Mouse (Mus musculus) layer of hippocampus, adult 9-10 months (tissue): ENCODE data around the gene Cyp4f16.
"Not testable (repeated sequence)": the region's sequence is repeated elsewhere in the genome, so short reads cannot be mapped to it uniquely, and the experiment has no call there.

Experiments used
- DNase-seq: peaks from one replicate; pipeline ENCODE4 v3.0.0; 2022; ENCODE audit warnings: low spot score

Gene Cyp4f16

DNA sequence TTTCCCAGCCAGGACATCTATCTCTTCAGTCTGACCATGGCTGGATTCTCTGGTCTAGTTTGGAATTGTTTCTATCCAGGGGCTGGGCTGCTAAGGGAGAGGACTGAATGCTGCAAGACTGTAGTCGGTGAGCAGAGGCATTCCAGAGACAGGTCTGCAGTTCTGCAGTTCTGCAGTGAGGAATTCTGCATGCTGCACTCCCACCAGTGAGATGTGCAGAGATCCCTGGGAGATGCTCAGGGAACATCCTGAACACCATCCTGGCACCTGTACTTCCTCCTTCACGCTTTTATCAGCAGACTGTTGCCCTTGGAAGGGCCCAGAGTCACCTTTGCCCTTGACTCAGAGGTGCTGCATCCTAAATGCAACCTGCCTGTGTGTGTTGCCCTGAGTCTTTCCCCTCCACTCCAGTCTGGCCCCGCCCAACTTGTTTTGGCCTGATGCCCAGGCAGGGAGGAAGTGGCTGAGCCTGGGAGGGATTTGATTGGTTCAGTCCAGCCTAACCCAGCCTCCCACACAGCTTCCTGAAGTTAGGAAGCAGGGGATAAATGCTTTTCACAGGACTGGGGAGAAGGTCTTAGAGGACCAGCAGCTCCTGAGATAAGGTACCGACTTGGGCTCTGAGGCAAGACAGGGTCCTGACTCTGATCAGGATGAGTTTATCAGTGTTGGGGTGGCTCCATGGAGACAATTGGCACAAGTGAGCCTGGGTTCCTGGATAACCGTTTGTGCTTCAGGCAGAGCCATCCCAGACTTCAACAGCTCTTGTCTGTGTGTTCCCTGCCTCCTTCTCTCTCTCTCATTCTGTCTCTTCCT, at the start of gene Cyp4f16:
Gene Cyp4f16, plus strand, starts transcription at position 508 of the 816 bp plus-strand sequence.
- DNase-seq, result peak; percentile 40

DNA sequence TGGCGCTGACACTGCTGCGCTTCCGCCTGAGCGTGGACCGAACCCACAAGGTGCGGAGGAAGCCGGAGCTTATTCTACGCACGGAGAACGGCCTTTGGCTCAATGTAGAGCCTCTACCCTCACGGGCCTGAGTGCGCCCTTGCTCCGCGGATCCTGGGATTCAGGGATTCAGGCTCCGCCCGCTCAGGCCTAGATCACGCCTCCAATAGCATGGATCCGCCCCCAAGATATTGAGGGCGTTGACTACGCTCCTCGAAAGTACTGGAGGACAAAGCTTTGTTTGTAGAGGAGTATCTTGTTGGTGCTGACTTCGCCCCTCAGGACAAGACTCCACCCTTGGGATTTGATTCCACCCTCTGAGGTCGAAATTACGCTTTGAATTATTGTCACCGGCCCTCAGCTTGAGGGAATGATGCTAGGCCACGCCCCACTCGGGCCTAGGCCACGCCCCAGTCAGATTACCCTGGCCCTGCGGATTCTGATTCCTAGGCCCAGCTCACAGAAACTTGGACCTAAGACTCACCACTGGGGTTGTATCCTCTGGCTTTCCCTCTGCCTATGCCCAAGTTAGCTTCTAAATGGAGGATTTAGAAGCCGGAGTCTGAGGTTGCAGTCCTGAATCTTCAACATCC, 43.9 kb upstream of the Cyp4f16 start:
- no peak for DNase-seq

DNA sequence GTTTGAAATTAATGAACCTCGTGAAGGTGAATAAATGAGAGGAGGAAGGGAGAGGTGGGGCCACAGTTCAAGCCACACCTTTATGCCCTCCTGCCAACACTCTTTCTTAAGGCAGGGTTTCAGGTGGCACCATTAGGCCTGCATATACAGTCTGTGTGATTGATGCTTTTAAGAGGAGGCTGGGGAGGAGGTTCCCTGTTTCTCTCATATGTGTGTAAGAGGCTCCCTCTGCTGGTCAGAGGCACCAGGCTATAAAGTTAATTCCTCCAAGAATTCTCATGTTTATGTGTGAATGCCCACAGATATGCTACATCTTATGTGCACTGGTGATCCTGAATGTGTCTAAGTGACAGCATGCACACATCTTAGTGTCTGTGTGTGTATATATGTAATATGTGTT, 41.8 kb upstream of the Cyp4f16 start:
- DNase-seq, result peak; percentile 72

DNA sequence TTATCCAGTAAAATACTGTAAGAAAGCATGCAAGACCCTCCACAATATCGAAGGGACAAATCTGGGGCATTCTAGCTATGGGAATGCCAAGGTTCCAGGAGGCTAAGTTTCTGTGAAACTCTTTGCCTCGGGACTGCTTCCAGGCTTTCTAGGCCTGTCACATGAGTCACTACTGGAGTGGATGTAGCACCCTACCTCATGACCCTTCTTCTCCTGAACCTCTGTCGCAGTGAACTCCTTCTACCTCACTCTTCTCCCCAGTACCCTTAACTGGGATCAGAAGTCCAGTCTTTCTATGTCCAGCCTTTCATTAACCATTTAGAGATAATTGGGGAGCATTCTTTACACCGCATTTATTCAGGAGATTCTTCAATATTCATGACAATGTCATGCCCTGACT, 35.8 kb upstream of the Cyp4f16 start:
- DNase-seq, result not testable (repeated sequence)

- no peak for DNase-seq
Observed at GRCm38 (mm10) chr17:32501051-32501450, 35.3 kb upstream of the Cyp4f16 start.

DNA sequence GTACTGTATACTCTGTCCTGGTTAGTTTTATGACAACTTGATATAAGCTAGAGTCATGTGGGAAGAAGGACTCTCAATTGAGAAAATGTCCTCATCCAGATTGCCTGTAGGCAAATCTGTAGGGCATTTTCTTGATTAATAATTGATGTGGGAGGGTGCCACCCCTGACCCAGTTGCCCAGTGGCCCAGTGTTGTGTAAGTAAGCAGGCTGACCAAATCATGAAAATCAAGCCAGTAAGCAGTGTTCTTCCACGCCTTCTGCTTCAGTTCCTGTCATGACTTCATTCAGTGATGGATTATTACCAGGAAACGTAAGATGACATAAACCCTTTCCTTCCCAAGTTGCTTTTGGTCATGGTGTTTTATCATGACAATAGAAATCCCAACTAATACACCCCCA, 33.2 kb upstream of the Cyp4f16 start:
- DNase-seq, result no peak

DNA sequence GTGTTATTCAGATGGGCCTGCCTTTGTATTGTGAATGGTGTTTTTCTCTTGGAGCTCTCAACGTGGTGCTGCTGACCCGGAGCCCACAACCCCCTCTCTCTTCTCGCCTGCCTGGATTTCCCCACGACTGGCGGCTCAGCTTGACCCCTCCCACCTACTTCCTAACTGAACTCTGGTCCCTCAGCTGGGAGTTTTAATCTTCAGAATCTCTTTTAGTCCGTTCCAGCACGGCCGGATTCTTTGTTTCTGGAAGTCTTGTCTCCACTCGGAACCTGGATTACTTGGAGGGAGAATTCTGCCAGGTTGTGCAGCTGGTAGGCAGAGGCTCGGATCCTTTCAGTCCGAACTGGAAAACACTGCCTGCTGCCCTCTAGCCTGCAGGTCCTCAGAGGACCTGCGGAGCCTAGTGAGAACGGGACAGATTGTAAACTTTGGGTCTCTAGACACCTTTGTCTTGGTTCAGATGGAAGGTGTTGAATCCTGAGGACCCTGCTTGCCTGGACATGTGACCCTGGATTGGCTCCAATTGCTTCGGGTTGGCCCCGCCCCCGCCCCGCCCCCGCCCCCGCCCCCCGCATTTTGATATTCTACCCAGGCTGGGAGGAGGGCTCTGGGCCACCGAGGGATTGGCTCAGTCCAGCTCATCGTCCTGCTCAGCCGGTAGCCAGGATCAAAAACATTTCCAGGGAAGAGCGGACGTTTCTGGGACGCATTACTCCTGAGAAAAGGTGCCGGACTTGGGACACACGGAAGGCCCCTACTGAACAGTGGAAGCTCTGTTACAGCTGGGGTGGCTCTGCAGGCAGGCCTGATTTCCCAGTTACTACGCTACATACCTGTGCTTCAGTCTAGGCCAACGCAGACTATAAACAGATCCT, 30.3 kb upstream of the Cyp4f16 start, which contains the start of gene Cyp4f17:
Gene Cyp4f17, plus strand, starts transcription at position 200 of the 878 bp plus-strand sequence.
- no peak for DNase-seq

DNA sequence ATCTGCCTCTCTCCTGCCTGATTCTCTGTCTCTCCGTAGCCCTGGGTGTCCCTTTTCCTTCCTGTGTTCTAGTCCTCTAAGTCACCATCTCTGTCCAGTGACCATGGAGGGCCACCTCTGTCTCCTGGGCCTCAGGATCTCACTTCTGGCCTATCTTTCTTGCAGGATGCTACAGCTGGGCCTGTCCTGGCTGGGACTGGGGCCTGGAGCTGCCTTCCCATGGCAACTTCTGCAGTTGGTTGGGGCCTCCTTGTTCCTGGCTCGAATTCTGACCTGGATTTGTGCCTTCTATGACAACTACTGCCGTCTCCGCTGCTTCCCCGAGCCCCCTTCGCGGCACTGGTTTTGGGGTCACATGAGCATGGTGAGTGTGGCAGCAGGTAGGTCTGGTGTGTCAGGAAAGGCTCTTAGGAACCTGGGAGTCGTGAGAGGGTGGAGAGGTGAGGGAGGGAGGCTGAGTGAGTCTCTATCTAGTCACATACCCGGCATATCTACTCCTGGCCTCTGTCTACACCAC, 29.6 kb upstream of the Cyp4f16 start:
- no peak for DNase-seq

DNA sequence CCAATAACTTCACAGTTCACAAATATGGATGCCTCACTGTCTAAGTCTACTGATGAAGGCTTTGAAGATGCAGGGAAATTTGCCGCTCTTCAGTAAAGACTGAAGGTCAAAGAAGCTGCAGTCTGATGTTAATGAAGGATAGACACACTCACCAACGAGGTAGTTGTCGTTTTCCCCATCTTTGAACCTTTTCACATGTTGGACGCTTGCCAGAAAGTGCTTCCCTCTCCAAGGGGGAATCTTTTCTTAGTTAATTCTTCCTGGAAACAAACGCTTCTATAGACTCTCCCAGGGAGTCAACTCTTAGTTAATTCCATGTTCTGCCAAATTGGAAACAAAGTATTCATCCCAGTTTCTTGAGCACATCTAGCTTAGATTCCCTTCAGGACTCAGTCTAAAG, 20.2 kb upstream of the Cyp4f16 start:
- no peak for DNase-seq

DNA sequence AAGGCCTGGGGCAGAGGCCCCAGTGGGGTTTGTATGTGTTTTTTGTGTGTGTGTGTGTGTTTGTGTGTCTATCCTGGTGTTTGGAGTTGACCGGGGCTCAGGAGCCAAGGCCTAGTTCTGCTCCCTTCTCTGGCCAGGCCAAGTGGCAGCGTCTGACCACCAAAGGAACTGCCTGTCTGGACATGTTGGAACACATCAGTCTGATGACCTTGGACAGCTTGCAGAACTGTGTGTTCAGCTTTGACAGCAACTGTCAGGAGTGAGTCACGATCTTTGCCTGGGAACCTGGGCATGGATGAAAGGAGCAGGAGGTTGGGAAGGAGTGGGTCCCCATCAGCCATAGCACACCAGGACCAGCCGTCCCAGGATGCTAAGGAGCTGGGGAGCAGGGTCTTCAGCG, 14.4 kb upstream of the Cyp4f16 start:
- no peak for DNase-seq

GRCm38 (mm10) chr17:32522386-32522785, 14.0 kb upstream of the Cyp4f16 start:
- DNase-seq, result no peak

- no peak for DNase-seq
Observed at GRCm38 (mm10) chr17:32522816-32523215, 13.5 kb upstream of the Cyp4f16 start.

GRCm38 (mm10) chr17:32523895-32524294, 12.5 kb upstream of the Cyp4f16 start:
- DNase-seq, result no peak

DNA sequence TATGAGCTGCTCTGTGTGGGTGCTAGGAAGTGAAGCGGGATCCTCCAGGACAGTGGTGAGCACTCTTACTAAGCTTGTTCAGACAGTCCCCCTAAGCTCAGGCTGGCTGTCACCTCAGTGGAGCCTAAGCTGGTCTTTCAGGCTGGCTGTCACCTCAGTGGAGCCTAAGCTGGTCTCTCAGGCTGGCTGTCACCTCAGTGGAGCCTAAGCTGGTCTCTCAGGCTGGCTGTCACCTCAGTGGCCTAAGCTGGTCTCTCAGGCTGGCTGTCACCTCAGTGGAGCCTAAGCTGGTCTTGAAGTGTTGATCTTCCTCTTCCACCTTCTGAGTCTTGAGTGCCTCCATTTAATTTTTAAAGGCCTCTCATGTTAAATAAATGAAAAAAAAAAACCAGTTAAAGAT, 10.0 kb upstream of the Cyp4f16 start:
- not testable (repeated sequence) for DNase-seq

DNA sequence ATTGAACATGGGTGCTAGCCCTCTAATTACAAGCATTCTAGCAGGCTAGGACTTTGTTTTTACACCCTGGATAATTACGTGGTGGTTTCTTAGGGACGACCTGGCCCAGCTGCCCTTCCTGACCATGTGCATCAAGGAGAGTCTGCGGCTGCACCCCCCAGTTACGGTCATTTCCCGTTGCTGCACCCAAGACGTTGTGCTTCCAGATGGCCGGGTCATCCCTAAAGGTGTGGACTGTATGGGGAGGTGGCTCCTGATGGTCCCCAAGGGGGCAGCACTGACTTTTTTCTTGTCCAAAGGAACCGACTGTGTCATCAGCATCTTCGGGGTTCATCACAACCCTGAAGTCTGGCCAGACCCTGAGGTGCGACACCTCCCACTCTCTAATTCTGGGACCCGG, 8.6 kb upstream of the Cyp4f16 start:
- no peak for DNase-seq

DNA sequence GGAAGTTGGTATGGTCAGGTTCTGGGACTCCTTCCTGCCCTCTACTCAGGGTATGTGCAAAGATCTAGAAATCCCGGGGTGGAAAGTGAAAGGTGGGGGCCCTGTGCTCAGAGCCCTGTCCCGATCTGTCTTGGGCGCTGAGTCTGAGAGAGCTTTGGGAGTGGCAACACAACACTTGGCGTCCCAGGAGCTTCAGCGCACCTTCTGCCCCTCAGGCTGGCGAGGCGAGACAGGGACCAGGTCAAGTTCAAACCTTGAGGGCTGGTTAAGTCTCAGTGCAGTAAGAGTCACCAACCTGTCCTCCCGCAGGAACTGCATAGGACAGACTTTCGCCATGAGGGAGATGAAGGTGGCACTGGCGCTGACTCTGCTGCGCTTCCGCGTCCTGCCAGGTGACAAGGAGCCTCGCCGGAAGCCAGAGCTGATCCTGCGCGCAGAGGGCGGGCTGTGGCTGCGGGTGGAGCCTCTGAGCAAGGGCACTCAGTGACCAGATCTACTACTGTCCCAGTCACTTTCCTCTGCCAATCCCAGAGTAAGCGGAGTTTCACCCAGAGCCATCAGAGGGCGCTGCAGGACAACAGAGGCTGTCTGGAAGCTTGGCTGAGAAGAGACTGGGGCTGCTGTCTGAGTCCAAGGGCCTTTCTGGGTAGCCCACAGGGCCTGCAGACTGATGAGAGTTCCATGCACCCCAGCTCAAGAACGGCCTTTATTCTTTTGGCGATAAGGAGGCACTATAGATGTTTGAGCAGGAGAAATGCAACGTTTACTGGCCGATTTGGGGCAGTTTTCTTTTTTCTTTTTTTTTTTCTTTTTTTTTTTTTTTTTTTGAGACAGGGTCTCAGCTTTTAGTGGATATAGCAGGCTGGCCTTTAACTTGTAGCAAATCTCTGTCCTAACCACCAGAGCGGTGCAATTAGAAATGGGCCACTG, 7.7 kb upstream of the Cyp4f16 start:
- DNase-seq, result peak; percentile 80

GRCm38 (mm10) chr17:32532356-32532755, 4.0 kb upstream of the Cyp4f16 start:
- not testable (repeated sequence) for DNase-seq

GRCm38 (mm10) chr17:32534068-32534467, 2.3 kb upstream of the Cyp4f16 start:
- DNase-seq, result no peak

DNA sequence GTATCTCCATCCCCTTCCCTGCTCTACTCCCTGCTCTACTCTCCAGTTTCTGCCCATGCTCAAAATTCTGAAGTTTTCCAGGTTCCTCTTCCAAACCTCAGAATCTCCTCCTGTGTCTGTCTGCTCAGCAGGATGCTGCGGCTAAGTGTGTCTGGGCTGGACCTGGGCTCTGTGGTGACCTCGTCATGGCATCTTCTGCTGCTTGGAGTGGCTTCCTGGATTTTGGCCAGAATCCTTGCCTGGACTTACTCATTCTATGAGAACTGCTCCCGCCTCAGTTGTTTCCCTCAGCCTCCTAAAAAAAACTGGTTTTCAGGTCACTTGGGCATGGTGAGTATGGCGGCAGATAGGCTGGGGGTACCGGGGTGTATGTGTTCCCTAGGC, 501 bp downstream of the Cyp4f16 start:
- no peak for DNase-seq

GRCm38 (mm10) chr17:32544792-32545191, 8.4 kb downstream of the Cyp4f16 start:
- DNase-seq, result not testable (repeated sequence)

GRCm38 (mm10) chr17:32550377-32550776, 14.0 kb downstream of the Cyp4f16 start:
- not testable (repeated sequence) for DNase-seq
